ENCODE assay signal across 7 mouse cellular contexts in genomic region chr6:120111984-120112803, GRCm38 (mm10). TPM values are rescaled to one million over a fixed set of nuclear protein-coding genes. Genes with fewer than 3 reads are reported as not detected.
DNase-seq lines count a peak whose midpoint lies in the region; ATAC-seq lines count a peak whose summit lies in the region.

No protein-coding gene starts in this region.

- peaks cover 19% of the 10 kb centered on the region for H3K4me1 ChIP-seq in limb, embryonic 12.5 days (replicated peaks)
- H3K4me1 ChIP-seq in midbrain, embryonic 13.5 days (replicated peaks): peaks cover 17% of the 10 kb centered on the region

- H3K27me3 ChIP-seq in limb, embryonic 12.5 days: no peaks in the 10 kb centered on the region
- H3K27me3 ChIP-seq in midbrain, embryonic 13.5 days: no peaks in the 10 kb centered on the region

- peak overlapping the region; percentile 41 for H3K4me2 ChIP-seq in limb, embryonic 12.5 days
- peak overlapping the region; percentile 54 for H3K4me2 ChIP-seq in midbrain, embryonic 13.5 days (replicated peaks)

- peak overlapping the region; percentile 94 for H3K27ac ChIP-seq in limb, embryonic 12.5 days
- peak overlapping the region; percentile 70 for H3K27ac ChIP-seq in midbrain, embryonic 13.5 days

- peak overlapping the region; percentile 12 for H3K4me3 ChIP-seq in limb, embryonic 12.5 days (replicated peaks)
- H3K4me3 ChIP-seq in midbrain, embryonic 13.5 days (replicated peaks): peak overlapping the region; percentile 30

- intact Hi-C loops in gastrocnemius, postnatal 14 days (cut with DNase I; ENCODE audit: low total_unique reads): no loop called here

- peak; percentile 43 for DNase-seq in WW6 (ENCODE audit: low read depth, low spot score)
- DNase-seq in cerebellum, postnatal 25 days: peak; percentile 28 to 61
- peak; percentile 89 for DNase-seq in gastrocnemius, postnatal 14 days
- peak; percentile 94 for DNase-seq in induced T-regulatory cell, adult 2 months (ENCODE audit: low read depth)
- DNase-seq in spleen, adult 12 weeks (ENCODE audit: low spot score): peak; percentile 43

- H3K36me3 ChIP-seq in limb, embryonic 12.5 days: no peaks in the 10 kb centered on the region
- H3K36me3 ChIP-seq in midbrain, embryonic 13.5 days: no peaks in the 10 kb centered on the region

- 0 out of 2 replicates have a peak overlapping the region, but pooled peaks have one; percentile 2 for H3K9ac ChIP-seq in limb, embryonic 12.5 days (replicated peaks)
- no peak overlapping the region; the same call in 1 of the 2 replicates for H3K9ac ChIP-seq in midbrain, embryonic 13.5 days (replicated peaks)

- H3K9me3 ChIP-seq in limb, embryonic 12.5 days: no peaks in the 10 kb centered on the region
- H3K9me3 ChIP-seq in midbrain, embryonic 13.5 days: no peaks in the 10 kb centered on the region

- peak; percentile 95 for ATAC-seq in limb, embryonic 12.5 days (ENCODE audit: insufficient number of reproducible peaks, insufficient read depth, low FRiP score, low TSS enrichment, low read depth)
- peak; percentile 93 for ATAC-seq in midbrain, embryonic 13.5 days

- 6% methylated on average over 22 of the region's 22 CpGs for WGBS in limb, embryonic 12.5 days
- 7% methylated on average over 22 of the region's 22 CpGs for WGBS in midbrain, embryonic 13.5 days

RNA-seq across cellular contexts. Expression of gene Ninj2, which starts 19.0 kb away (rescaled TPM):
- total RNA-seq in gastrocnemius, postnatal 14 days (2021): not detected
- polyA plus RNA-seq in limb, embryonic 12.5 days (2016; fragmentation: Nextera tagmentation; extraction: Ambion mirVana): not detected in 2 replicates
- not detected in 2 replicates for polyA plus RNA-seq in midbrain, embryonic 13.5 days (2015; fragmentation: Nextera tagmentation; extraction: Ambion mirVana)

Comparison
In these comparisons a context has a peak if more than half of its experiments do, and no peak if none do; other contexts are left out.
1. Peak in every context shown above with its lines: DNase-seq, ATAC-seq, H3K4me3 ChIP-seq and H3K27ac ChIP-seq.
2. DNase-seq: peak in every context shown above with its lines; median percentile 94 in induced T-regulatory cell, adult 2 months; 89 in gastrocnemius, postnatal 14 days; 44 in cerebellum, postnatal 25 days; 43 in WW6; 43 in spleen, adult 12 weeks.